Mouse (Mus musculus): ENCODE results near the gene Abca7.
"Not testable (repeated sequence)": the region's sequence is repeated elsewhere in the genome, so short reads cannot be mapped to it uniquely, and the experiment has no call there.

Gene Abca7

DNA sequence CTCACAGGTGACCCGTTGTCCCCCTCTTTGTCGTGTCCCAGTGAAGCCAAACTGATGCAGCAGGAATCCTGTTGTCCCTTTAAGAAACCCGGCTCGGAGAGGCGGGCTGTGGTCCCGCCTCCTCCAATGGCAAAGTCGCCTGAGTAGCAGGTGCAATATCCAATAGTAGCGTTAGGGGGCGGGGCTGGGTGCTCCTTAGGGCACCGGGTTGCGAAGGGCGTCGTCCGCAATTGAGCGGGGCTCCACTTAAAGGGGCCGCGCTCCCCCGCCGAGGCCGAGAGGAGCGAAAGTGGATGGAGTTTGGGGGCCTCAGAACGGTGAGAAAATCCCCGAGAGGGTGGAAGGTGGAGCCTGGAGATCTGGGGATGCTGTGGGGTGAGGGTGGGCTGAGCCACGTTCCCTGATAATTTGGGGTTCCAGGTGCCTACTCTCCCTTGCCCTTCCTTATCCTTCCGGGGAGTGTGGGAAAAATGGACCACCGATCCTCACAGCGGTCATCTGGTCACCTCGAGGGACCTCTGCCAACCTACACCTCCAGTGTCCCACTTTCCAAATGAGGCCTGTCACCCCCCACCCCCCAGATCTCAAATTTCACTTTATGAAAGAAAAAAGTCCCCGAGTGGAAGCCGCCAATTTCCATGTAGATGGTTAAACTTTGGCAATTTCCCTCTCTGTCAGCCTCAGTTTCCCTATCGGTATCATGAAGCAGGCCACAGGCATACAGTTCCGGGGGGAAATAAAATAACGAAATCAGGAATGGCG is at the start of gene Abca7:
Gene Abca7, plus strand, starts transcription at position 223 of the 762 bp plus-strand sequence.
- DNase-seq (ENCODE audit: low read depth, low spot score), result peak; percentile 95

- DNase-seq (ENCODE audit: low read depth, low spot score), result no peak
Measured at GRCm38 (mm10) chr10:79946752-79947322, 49.5 kb upstream of the Abca7 start.

GRCm38 (mm10) chr10:79947502-79947901 is 48.8 kb upstream of the Abca7 start:
- DNase-seq (ENCODE audit: low read depth, low spot score), result no peak

DNA sequence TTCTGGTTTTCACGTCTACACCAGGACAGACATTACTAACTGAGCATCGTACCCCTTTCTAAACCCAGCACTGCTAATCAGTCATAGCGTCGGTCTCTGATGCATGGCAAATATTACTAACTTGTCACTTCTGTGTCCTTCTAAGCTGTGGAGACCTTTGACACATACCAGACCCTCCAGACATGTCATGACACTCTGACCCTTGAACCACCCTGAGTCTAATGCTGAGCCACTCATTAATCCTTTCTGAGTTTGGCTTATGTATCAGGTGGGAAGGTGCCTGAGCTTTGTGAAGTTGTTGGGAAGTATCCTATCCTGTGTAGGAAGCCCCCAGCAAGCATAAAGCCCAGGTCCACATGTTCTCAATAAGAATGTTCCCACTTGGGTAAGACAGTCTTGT is 46.4 kb upstream of the Abca7 start:
- no peak for DNase-seq (ENCODE audit: low read depth, low spot score)

DNA sequence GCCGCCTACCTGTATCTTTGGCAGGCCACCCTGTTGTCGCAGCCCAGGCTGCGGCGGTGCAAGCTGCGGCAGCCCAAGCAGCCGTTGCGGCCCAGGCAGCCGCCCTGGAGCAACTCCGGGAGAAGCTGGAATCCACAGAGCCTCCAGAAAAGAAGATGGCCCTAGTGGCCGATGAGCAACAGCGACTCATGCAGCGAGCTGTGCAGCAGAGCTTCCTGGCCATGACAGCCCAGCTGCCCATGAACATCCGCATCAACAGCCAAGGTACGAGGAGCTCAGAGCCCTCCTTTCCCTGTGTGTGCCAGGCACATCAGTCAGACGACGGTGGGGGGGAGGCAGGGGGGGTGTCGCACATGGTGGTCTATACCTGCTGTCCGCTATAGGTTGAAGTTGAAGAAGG is 45.6 kb upstream of the Abca7 start:
- no peak for DNase-seq (ENCODE audit: low read depth, low spot score)

GRCm38 (mm10) chr10:79953946-79954345 is 42.3 kb upstream of the Abca7 start:
- no peak for DNase-seq (ENCODE audit: low read depth, low spot score)

GRCm38 (mm10) chr10:79955691-79956090 is 40.6 kb upstream of the Abca7 start:
- no peak for DNase-seq (ENCODE audit: low read depth, low spot score)

GRCm38 (mm10) chr10:79956643-79957154 is 39.6 kb upstream of the Abca7 start:
- no peak for DNase-seq (ENCODE audit: low read depth, low spot score)

GRCm38 (mm10) chr10:79958140-79958816 is 38.0 kb upstream of the Abca7 start:
- DNase-seq (ENCODE audit: low read depth, low spot score), result peak; percentile 75

- not testable (repeated sequence) for DNase-seq (ENCODE audit: low read depth, low spot score)
Measured at GRCm38 (mm10) chr10:79959412-79959811, 36.9 kb upstream of the Abca7 start.

GRCm38 (mm10) chr10:79959847-79960601 is 36.3 kb upstream of the Abca7 start, which contains the start of gene Wdr18:
Gene Wdr18, plus strand, starts transcription at chr10:79960152.
- DNase-seq (ENCODE audit: low read depth, low spot score), result peak; percentile 100

DNA sequence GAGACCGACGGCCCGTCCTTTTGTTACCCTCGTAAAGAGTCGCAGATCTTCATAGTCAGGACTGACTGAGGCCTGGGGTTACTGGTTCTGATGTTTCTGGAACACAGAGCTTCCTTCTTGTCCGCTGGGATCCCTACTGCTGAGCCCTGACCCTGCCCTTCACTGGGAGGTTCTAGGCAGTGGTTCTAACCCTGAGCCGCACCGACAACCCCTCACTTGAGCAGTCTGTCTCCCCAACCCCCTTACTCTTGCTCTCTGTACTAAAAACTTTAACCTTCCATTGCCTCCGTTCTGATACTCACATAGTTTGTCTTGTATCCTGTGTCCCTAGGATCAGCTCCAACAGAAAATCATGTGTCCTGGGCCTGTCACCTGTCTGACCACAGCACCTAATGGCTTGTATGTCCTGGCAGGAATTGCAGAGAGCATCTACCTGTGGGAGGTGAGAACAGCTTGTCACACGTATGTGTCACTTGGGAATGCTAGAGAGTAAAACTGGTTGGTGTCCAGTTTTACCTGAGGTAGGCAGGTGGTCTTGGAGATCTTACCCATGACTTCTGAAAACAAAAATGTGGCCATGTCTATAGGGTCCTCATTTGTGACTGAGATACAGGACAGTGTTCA is 35.5 kb upstream of the Abca7 start:
- no peak for DNase-seq (ENCODE audit: low read depth, low spot score)

GRCm38 (mm10) chr10:79964727-79965126 is 31.6 kb upstream of the Abca7 start:
- no peak for DNase-seq (ENCODE audit: low read depth, low spot score)

- DNase-seq (ENCODE audit: low read depth, low spot score), result no peak
Measured at GRCm38 (mm10) chr10:79965325-79965724, 31.0 kb upstream of the Abca7 start.

GRCm38 (mm10) chr10:79966886-79967400 is 29.4 kb upstream of the Abca7 start:
- DNase-seq (ENCODE audit: low read depth, low spot score), result no peak

DNA sequence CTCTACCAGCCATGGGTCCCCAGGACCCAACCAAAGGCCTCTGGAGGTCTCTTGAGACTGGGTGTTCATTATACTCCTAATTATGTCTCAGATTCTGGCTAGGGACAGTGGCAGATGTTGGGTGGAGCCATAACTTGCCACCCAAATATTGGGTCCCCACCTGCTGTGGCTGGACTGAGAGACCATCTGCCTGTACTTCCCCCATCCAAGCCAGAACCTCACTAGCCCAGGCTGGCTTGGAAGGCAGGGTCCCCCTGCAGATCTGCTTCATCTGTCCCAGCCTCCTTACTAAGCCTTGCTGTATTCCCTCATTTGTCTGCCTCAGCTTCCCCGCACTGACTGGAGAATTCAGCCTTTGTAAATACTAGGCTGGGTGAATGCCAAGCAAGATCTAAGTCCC is 28.1 kb upstream of the Abca7 start:
- no peak for DNase-seq (ENCODE audit: low read depth, low spot score)

- DNase-seq (ENCODE audit: low read depth, low spot score), result no peak
Measured at GRCm38 (mm10) chr10:79969124-79969568, 27.1 kb upstream of the Abca7 start.

DNA sequence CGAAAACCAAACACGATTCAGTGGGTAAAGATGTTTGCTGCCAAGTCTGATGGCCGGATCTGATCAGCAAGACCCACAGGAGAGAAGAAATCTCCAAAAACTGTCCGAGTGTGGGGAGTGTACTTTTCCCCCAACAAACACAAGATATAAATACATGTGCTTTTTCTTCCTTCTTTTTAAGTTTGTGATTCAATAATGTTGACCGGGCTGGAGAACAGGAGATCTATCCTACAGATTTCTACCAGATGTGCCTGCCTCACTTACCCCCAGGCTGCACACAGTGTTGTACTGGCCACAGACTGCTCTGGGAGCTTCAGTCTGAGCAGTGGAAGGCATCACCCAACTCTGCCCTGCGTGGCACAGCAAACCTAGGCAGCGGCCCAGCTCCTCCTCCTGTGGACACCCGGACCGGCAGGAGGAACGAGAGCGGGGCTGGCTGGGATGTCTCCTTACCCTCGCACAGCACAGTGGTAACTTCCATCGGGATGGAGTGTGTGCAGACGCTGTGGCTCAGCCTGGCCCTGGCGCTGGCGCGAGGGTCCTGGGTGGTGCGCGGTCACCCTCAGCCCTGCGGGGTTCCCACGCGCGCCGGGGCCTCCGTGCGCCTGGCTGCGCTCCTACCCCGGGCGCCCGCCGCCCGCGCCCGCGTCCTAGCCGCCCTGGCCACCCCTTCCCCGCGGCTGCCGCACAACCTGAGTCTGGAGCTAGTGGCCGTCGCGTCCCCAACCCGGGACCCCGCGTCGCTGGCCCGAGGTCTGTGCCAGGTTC is 25.7 kb upstream of the Abca7 start, which contains the start of gene Grin3b:
Gene Grin3b, plus strand, starts transcription at position 301 of the 768 bp plus-strand sequence.
- no peak for DNase-seq (ENCODE audit: low read depth, low spot score)

- no peak for DNase-seq (ENCODE audit: low read depth, low spot score)
Measured at GRCm38 (mm10) chr10:79971183-79971497, 25.2 kb upstream of the Abca7 start.

- DNase-seq (ENCODE audit: low read depth, low spot score), result no peak
Measured at GRCm38 (mm10) chr10:79972831-79973230, 23.5 kb upstream of the Abca7 start.

All from CD4-positive helper T cell, adult 2 months (primary cell).